Mouse (Mus musculus) kidney, embryonic 14.5 days (tissue): Measurements from ENCODE around the gene Ehmt2. TPM values are rescaled to one million over a fixed set of nuclear protein-coding genes. Genes with fewer than 3 reads are reported as not detected.
A peak's percentile ranks its signal among the peaks of the same experiment; 100 is the strongest.

ENCODE experiments used
- ATAC-seq: fragments of 200-750 bp; cut with Nextera tagmentation; 2 replicates; pipeline ENCODE4 v1.8.0; 2017; ENCODE audit warnings: moderate number of reproducible peaks, mild to moderate bottlenecking, moderate TSS enrichment, moderate library complexity; ENCODE audit not compliant: low FRiP score, low TSS enrichment
- H3K27ac ChIP-seq: fragments of 300-500 bp; sonication (generic); 2 replicates; pipeline ENCODE4 v1.5.1; 2014; ENCODE audit warnings: low read depth, mild to moderate bottlenecking, low read length, moderate library complexity, mixed read lengths
- H3K27me3 ChIP-seq: fragments of 300-500 bp; sonication (generic); 2 replicates; pipeline ENCODE4 v1.6.1; 2014; ENCODE audit warnings: mild to moderate bottlenecking, low read length; ENCODE audit not compliant: control insufficient read depth, insufficient read depth
- H3K36me3 ChIP-seq: fragments of 300-500 bp; sonication (generic); 2 replicates; pipeline ENCODE4 v1.6.1; 2014; ENCODE audit warnings: low read length, mixed read lengths; ENCODE audit not compliant: control insufficient read depth, insufficient read depth
- H3K4me1 ChIP-seq: fragments of 300-500 bp; sonication (generic); 2 replicates; pipeline ENCODE4 v1.6.1; 2014; ENCODE audit warnings: low read length, mixed read lengths; ENCODE audit not compliant: control insufficient read depth, insufficient read depth
- H3K4me2 ChIP-seq: fragments of 300-500 bp; sonication (generic); replicated peaks from 2 replicates; pipeline ENCODE4 v1.6.1; 2014; ENCODE audit warnings: low read depth, mild to moderate bottlenecking, low read length
- H3K4me3 ChIP-seq: fragments of 300-500 bp; sonication (generic); 2 replicates; pipeline ENCODE4 v1.5.1; 2014; ENCODE audit warnings: mild to moderate bottlenecking, low read length
- H3K9ac ChIP-seq: fragments of 300-500 bp; sonication (generic); 2 replicates; pipeline ENCODE4 v1.6.1; 2014; ENCODE audit warnings: low read depth, mild to moderate bottlenecking, low read length, moderate library complexity
- H3K9me3 ChIP-seq: fragments of 300-500 bp; sonication (generic); 2 replicates; pipeline ENCODE4 v1.6.1; 2016; ENCODE audit warnings: low read length; ENCODE audit not compliant: control insufficient read depth
- WGBS: fragments of 180-500 bp; shearing (Covaris S2); extraction: QIAGEN DNeasy Blood & Tissue Kit; methylation state at CpG from one replicate; pipeline ENCODE4 v1.1.7; 2014; 5-methylcytosine and 5-hydroxymethylcytosine counted together
- polyA plus RNA-seq: library from polyadenylated mRNA; unstranded; fragments of >200 nt; fragmentation: Nextera tagmentation; extraction: Ambion mirVana; gene quantifications from 2 replicates; pipeline ENCODE4 v1.2.1, GENCODE M21; 2014

Gene Ehmt2
- polyA plus RNA-seq, 1 experiment from 2014 or later = 76.9 TPM

DNA sequence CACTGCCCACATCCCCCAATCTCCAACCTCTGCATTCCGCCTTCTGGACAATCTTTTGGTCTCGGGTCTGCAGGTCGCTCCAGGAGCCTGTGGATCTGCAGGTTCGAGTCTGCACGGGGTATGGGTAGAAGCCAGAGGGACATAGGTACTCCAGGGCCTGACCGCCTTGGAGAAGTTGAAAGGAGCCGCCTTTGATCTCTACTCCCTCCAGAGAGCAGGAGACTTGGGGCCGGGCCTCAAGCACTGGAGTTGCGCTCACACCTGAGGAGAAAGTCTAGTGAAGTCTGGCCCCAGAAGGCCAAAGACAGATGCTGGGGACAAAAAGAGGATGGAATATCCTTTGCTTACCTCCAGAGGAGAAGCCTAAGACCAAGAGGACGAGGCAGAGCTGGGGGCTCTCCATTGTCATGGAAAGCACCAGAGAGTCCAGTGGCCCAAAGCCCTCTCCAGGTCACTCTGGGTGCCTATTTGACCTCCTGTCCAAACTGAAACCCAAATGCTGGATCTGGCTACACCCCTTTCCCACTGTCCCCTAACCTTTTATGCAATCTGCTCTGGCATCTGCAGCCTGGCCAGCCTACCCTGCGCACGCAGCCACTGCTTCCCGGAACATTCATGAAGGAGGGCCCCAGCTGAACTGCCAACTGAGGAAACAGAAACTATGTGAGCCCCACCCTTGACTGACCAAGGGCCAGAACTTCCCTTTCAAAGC lies 36.4 kb upstream of the Ehmt2 start:
- ATAC-seq = no peak

DNA sequence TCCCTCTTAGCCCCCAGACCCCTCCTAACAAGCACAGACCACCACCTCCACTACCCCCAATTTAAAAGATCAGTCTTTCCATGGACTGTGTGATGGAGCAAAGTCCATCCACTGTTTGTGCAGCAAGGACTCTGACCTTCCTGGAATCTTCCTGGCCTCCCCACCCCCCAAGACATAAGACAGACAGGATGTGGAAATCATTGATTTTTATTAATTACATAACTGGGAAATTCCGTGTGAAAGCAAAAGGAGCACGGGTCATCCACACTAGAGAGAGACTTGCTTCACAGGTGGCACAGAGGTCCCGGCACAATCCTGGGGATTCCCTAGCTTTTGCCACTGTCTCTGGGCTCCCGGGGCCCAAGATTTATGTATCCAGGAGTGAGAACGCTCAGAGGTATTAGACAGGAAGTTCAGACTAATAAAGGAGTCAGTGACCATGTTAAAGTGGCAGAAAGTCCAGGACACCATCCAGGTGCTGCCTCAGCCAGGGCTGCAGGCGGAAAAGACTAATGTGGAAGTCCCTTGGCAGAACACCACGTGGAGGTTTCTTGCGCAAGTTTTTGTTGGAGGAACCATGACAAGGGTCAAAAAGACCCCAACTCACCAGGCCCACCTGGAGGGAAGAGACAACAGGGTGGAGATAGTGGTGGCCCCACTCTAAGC lies 35.7 kb upstream of the Ehmt2 start, which contains the start of gene Cfb:
TSS of gene Cfb (minus strand) at position 103 of the 666 bp plus-strand sequence.
- WGBS = 36% methylated on average over 8 of the region's 8 CpGs
- no peaks in the 10 kb centered on the region for H3K9me3 ChIP-seq
- H3K9ac ChIP-seq = no peak within 1 kb of the TSS
- H3K4me1 ChIP-seq = no peaks in the 10 kb centered on the region
- no peak within 1 kb of the TSS for H3K27ac ChIP-seq
- no peaks in the 10 kb centered on the region for H3K27me3 ChIP-seq
- ATAC-seq = no peak
- no peak within 1 kb of the TSS for H3K4me3 ChIP-seq
- no peak within 1 kb of the TSS for H3K4me2 ChIP-seq
- no peaks in the 10 kb centered on the region; the same call in 1 of the 2 replicates for H3K36me3 ChIP-seq

More for the DNA sequence above, 36.4 kb upstream of the Ehmt2 start:
- Histone ChIP-seq H3K9me3 (no peaks in the 10 kb centered on the region), H3K27ac (no peak overlapping the region), H3K4me3 (no peak overlapping the region), H3K4me2 (no peak overlapping the region), H3K27me3 (no peaks in the 10 kb centered on the region), H3K9ac (no peak overlapping the region), H3K36me3 (peaks cover 4% of the 10 kb centered on the region; the same call in 1 of the 2 replicates), H3K4me1 (no peaks in the 10 kb centered on the region)
- 61% methylated on average over 13 of the region's 13 CpGs for WGBS

DNA sequence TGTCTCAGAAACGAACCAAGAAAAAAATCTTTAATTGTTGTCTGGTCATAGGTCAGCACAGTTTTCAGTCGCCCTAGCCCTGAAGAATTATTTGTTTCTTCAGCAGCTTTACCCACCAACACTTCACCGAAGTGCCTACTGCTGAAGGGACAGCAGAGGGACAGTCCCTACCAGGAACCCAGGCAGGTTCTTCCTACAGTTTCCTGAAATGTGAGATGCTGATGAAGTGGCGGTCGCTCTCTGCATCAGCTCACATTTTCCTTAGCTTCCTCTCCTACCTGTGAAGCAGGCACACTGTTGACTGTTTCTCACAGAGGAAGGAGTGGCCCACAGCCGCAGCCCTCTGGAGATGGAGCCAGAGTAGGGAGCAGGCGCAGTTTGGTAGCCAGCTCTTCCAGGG lies 32.3 kb upstream of the Ehmt2 start:
- no peak overlapping the region for H3K9ac ChIP-seq
- no peak overlapping the region for H3K4me2 ChIP-seq
- no peaks in the 10 kb centered on the region for H3K9me3 ChIP-seq
- H3K27me3 ChIP-seq = no peaks in the 10 kb centered on the region
- ATAC-seq = no peak
- H3K36me3 ChIP-seq = no peaks in the 10 kb centered on the region
- H3K4me1 ChIP-seq = no peaks in the 10 kb centered on the region
- no peak overlapping the region for H3K4me3 ChIP-seq
- WGBS = 53% methylated on average over 7 of the region's 7 CpGs
- no peak overlapping the region for H3K27ac ChIP-seq

- no peak overlapping the region for H3K27ac ChIP-seq
- no peaks in the 10 kb centered on the region for H3K9me3 ChIP-seq
- H3K36me3 ChIP-seq = no peaks in the 10 kb centered on the region
- no peak overlapping the region for H3K4me3 ChIP-seq
- ATAC-seq = no peak
- no peak overlapping the region for H3K9ac ChIP-seq
- H3K4me1 ChIP-seq = no peaks in the 10 kb centered on the region
- 88% methylated on average over 6 of the region's 6 CpGs for WGBS
- H3K4me2 ChIP-seq = no peak overlapping the region
- no peaks in the 10 kb centered on the region for H3K27me3 ChIP-seq
Measured at GRCm38 (mm10) chr17:34874321-34874720, 23.9 kb upstream of the Ehmt2 start.

- Histone ChIP-seq H3K9me3 (no peaks in the 10 kb centered on the region), H3K4me1 (no peaks in the 10 kb centered on the region), H3K4me3 (no peak within 1 kb of the TSS), H3K9ac (0 out of 2 replicates have a peak within 1 kb of the TSS, but pooled peaks have one; percentile 7), H3K27me3 (peaks cover 3% of the 10 kb centered on the region; the same call in 1 of the 2 replicates), H3K36me3 (no peaks in the 10 kb centered on the region), H3K27ac (no peak within 1 kb of the TSS), H3K4me2 (no peak within 1 kb of the TSS)
- WGBS = 61% methylated on average over 11 of the region's 11 CpGs
- ATAC-seq = no peak
Measured at GRCm38 (mm10) chr17:34879336-34879879, 18.9 kb upstream of the Ehmt2 start, which contains the start of gene Zbtb12. Gene Zbtb12 (plus strand): TSS chr17:34879483.

DNA sequence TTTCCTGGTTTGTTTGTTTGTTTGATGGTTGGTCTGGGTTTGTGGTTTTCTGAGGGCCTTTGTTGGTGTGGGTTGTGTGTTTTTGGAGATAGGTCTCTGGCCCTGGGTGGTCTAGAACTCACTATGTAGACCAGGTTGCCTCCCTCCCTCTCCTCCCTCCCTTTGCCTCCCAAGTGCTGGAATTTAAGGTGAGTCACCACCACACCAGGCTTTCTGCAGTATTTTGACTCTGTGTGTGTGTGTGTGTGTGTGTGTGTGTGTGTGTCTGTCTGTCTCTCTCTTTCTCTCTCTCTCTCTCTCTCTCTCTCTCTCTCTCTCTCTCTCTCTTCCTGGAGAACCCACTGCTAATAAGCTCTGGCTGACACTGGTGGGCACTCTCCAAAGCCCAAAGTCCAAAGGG lies 17.1 kb upstream of the Ehmt2 start:
- H3K4me3 ChIP-seq = no peak overlapping the region
- no peaks in the 10 kb centered on the region for H3K36me3 ChIP-seq
- H3K27me3 ChIP-seq = peaks cover 3% of the 10 kb centered on the region; the same call in 1 of the 2 replicates
- no peak for ATAC-seq
- no peak overlapping the region for H3K9ac ChIP-seq
- no peaks in the 10 kb centered on the region for H3K9me3 ChIP-seq
- no peak overlapping the region for H3K4me2 ChIP-seq
- H3K27ac ChIP-seq = no peak overlapping the region
- H3K4me1 ChIP-seq = no peaks in the 10 kb centered on the region

GRCm38 (mm10) chr17:34881683-34882310 lies 16.5 kb upstream of the Ehmt2 start, which contains the start of gene Gm20547:
Gene Gm20547 (minus strand): TSS chr17:34882042.
- peaks cover 3% of the 10 kb centered on the region; the same call in 1 of the 2 replicates for H3K27me3 ChIP-seq
- H3K27ac ChIP-seq = no peak within 1 kb of the TSS
- peak within 1 kb of the TSS; percentile 17; the same call in 1 of the 2 replicates for H3K4me2 ChIP-seq
- no peaks in the 10 kb centered on the region for H3K9me3 ChIP-seq
- H3K36me3 ChIP-seq = no peaks in the 10 kb centered on the region
- no peak within 1 kb of the TSS for H3K9ac ChIP-seq
- 13% methylated on average over 15 of the region's 15 CpGs for WGBS
- no peaks in the 10 kb centered on the region for H3K4me1 ChIP-seq
- ATAC-seq = no peak
- H3K4me3 ChIP-seq = no peak within 1 kb of the TSS; the same call in 1 of the 2 replicates

GRCm38 (mm10) chr17:34883332-34883731 lies 14.9 kb upstream of the Ehmt2 start:
- whole genome bisulfite sequencing = 70% methylated on average over 3 of the region's 3 CpGs
- no peaks in the 10 kb centered on the region for H3K36me3 ChIP-seq
- no peaks in the 10 kb centered on the region for H3K4me1 ChIP-seq
- peaks cover 3% of the 10 kb centered on the region; the same call in 1 of the 2 replicates for H3K27me3 ChIP-seq
- H3K9me3 ChIP-seq = no peaks in the 10 kb centered on the region
- no peak overlapping the region for H3K27ac ChIP-seq
- no peak overlapping the region for H3K4me2 ChIP-seq
- ATAC-seq = no peak
- no peak overlapping the region for H3K4me3 ChIP-seq
- no peak overlapping the region for H3K9ac ChIP-seq
